Mouse (Mus musculus) layer of hippocampus, postnatal 10 days (tissue): Measurements from ENCODE around the gene Gm10097. TPM values are rescaled to one million over a fixed set of nuclear protein-coding genes. Genes with fewer than 3 reads are reported as not detected.
A peak's percentile ranks its signal among the peaks of the same experiment; 100 is the strongest.

Experiments used
- DNase-seq, 2 experiments: peaks; one replicate each; pipeline ENCODE4 v3.0.0; 2021; ENCODE audit warnings: low spot score in 2 of 2
- total RNA-seq, 2 experiments: library from RNA; stranded (reverse); gene quantifications; 2 replicates each; pipeline ENCODE4 v1.2.3; 2021

Gm10097 gene
- total RNA-seq, 2 experiments from 2014 or later = not detected

DNA sequence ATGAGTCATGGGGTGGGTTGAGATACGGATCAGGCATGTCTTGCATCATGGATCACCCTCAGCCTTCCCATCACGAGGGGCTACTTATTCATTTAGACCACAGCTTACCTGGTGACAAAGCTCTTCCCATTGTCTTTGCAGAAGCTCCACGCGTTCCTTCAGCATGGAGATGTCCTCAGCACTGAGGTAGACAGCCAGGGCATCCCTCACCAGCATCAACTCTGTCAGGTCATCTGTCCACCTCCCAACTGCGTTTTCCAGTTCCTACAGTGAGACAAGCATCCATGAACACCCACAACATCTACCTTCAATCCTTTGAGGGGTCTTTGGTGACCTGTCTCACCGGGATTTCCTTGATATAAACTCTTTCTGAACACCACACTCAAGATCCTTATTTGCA, 14.7 kb downstream of the Gm10097 start:
- no peak for DNase-seq

DNA sequence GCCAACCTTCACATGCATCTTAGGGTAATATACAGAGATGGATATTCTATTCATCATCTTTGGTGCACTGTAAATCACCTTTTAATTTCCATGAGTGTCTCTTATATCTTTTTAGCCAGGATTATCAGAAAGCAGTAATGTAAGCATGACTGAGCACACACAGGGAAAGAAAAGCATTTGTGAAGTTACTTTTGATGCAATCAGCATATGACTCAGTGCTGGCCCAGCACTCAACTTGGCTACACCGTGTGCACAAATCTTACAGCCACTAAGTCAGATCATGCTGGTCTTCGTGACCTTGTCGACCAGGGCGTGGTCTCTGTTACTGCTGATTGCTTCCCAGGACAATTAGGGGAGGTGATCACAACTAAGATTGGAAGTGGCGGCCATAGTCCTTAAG, 16.8 kb downstream of the Gm10097 start:
- DNase-seq = no peak

DNA sequence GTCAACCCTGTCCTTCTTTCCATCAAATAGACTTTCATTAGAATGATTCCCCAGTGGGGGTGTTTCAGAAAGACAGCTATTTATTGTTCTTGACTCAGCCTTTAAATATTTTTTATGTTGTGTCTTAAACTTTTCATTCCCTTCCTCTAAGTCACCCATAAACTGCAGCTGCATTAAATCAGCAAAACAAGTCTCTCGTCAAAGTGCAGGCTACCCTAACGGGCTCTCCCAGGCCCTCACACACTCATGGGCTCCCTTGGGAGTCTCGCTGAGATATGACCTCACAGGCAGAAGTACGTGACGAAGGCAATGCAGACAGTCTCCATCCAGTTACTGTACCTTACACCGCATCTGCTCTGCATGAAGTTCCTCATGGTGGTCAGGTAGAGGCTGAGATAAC, 17.3 kb downstream of the Gm10097 start:
- DNase-seq = no peak

DNA sequence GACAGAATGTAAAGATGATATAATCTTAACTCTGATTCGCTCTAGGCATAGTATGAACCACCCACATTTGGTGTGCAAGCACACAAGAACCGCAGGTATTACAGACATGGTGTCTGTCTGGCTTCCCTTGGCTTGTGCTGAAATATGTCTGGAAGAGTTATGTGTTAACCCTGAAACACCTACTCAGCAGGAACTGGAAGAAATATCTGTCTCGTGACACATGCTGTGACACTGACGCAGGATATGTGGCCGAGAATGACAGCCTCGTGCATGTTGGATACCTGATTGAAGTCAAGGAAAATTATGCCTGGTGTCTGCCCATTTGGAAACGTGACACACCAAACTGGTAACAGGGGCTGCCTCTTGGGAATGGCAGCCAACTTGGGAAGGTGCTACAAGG, 18.3 kb downstream of the Gm10097 start:
- no peak for DNase-seq

DNA sequence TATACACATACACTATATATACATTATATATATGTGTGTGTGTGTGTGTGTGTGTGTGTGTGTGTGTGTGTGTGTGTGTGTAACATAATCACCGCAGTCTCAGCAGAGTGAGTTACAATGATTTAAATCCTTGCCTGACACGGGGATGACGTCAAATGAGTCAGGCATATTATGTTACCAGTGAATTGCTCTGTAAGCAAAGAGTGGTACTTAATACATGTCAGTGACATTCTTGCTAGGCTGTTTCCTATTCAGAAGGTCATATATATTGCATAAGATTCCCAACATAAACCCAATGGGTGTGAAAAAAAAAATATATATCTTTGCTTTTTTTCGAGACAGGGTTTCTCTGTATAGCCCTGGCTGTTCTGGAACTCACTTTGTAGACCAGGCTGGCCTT, 20.1 kb downstream of the Gm10097 start:
- no peak for DNase-seq

DNA sequence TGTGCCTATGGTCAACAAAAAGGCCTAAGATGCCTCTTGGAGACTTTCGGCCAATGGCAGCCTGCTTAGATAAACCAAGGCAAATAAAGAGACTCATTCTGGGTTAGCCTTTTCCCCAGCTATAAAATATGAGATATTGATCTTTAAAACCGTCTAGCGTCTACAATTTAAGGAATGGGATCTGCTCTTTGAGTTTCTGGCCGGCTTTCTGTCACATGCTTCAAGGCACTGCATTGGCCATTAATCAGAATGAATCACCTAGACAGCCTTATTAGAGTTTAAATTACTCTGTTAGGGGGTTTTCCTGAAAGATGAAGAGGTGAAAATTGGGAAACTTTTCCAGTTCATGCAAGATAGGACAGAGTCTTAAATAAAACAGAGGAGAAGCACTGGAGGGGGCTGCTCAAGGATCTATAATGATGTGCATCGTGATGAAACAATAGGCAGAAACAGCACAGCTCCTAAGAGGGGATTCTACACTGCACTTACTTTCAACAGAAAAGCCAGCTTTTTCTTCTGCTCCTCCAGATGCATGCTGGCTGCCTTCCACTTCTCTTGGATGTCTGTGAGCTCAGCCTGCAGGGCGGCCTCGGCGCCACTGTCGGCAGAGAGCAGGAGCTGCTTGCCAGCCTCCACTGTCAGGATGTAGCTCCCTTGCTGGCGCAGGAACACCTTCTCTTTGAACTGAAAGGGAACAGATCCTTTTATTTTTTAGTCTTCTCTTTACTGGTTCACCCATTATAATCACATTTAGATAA, 28.2 kb downstream of the Gm10097 start:
- DNase-seq = peak; percentile 16 to 42

DNA sequence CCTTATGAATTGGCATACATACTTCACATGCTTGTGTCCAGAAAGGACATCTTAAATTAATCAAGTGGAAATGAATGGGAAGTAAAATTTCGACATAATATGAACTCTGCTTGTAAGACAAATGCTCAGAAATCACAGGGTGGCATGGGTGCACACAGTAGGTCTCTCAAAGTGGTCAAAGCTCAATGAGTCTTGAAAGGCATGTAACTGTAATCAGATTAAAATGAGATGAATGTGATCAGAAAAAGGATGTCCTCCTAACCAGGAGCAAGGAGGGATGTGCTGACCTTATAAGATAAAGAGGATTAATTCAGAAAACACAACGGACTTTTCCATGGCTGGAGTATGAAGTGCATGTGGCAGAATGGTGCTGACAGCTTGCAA, 28.8 kb downstream of the Gm10097 start:
- DNase-seq = no peak

DNA sequence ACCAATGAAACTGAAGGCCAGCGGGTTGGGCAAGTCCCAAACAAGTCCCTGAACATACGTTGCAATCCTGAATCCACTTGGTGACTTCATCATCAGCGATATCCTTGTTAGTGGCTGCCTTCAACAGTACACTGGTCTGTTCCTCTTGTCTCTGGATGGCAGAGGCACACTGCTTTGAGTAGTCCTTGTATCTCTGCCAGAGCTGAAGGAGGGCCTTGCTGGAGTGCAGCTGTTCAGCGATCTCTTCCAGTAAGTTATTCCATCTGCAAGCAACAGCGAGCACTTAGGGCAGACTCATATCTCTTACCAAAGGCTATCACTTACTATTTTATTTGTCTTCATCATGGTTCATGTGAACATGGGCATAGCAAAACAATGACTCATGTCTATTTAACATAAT, 41.8 kb downstream of the Gm10097 start:
- no peak for DNase-seq

DNA sequence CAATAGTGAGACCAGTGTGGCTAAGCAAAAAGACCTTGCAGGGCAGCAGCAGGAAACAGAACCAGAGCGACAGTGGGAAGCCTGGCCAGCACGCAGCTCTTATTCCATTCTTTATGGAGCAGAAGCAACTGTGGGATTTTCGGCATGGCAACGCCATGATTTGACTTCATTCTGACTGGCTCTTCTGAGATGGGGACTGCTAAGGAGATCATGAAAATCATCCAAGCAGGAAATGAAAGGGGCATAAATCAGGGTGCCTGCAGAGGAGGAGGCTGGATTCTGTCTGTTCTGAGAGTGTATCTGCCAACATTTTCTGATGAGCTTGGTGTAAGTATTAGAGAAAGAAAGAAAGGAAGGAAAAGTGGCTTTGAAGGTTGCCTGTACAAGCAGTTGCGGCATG, 47.2 kb downstream of the Gm10097 start:
- DNase-seq = no peak

DNA sequence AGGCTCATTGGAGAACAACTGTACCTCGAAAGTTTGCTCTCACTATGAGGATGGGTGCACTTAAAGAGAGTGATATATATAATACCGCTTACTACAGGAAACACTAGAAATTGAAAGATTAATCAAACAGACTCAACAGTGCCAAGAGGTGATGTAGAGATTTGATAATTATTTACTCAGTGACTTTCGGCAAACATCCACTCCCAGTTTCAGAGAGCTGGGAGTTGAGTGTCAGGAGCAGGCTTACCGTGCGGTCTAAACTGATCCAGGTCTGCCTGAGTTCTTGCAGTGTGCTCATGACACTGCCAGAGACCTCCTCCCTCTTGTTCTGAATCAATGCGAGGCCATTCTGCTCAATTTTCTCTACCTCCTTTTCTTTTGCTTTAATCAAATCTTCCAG, 47.7 kb downstream of the Gm10097 start:
- no peak for DNase-seq
